Comparison of ENCODE assay signal across 8 mouse cellular contexts in the genomic region with DNA sequence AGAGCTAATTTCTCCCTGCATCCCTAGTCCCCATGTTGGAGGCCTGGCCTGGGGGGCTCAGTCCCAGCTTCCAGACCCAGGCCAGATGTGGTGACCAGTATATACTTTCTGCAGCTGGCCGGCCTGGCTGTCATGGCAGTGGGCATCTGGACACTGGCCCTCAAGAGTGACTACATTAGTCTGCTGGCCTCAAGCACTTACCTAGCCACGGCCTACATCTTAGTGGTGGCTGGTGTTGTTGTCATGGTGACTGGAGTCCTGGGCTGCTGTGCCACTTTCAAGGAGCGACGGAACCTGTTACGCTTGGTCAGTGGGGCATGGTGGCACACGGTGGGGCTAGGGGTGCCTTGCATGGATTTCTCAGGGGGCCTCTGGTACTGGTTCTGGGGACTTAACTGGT. TPM values are rescaled to one million over a fixed set of nuclear protein-coding genes. Genes with fewer than 3 reads are reported as not detected.
A peak's percentile ranks its signal among the peaks of the same experiment; 100 is the strongest.
DNase-seq lines count a peak whose midpoint lies in the region; ATAC-seq and TF ChIP-seq lines count a peak whose summit lies in the region.

No protein-coding gene starts in this region.

- peak overlapping the region; percentile 1 for H3K4me3 ChIP-seq in lung, adult 2 months (replicated peaks; ENCODE audit: extremely low read depth, low read depth, low read length)
- H3K4me3 ChIP-seq in embryonic fibroblast, embryonic 13.5 days (ENCODE audit: insufficient read depth, low read length), result peak overlapping the region; percentile 98
- peak overlapping the region; percentile 59; the same call in 1 of the 2 replicates for H3K4me3 ChIP-seq in neural tube, embryonic 14.5 days (ENCODE audit: low read depth, low read length)

- peaks cover 13% of the 10 kb centered on the region for H3K27me3 ChIP-seq in neural tube, embryonic 14.5 days (ENCODE audit: control insufficient read depth, insufficient read depth, low read length)

- no peak for ATAC-seq in neural tube, embryonic 14.5 days (ENCODE audit: low read depth)

- TF ChIP-seq POLR2A in lung, adult 2 months (IDR thresholded peaks at IDR 0.05; ENCODE audit: borderline replicate concordance, extremely low read depth, low read depth, low read length), result 0 out of 2 replicates have a peak, but pooled peaks have one; percentile 16
- TF ChIP-seq POLR2A in embryonic fibroblast, embryonic 13.5 days (IDR thresholded peaks at IDR 0.05; ENCODE audit: low read depth, low read length), result no peak

- peaks cover 30% of the 10 kb centered on the region for H3K4me1 ChIP-seq in lung, adult 2 months (ENCODE audit: control insufficient read depth, insufficient read depth, low read length)
- H3K4me1 ChIP-seq in embryonic fibroblast, embryonic 13.5 days (ENCODE audit: control insufficient read depth, insufficient read depth, low read length), result peaks cover 12% of the 10 kb centered on the region; the same call in 1 of the 2 replicates
- peaks cover 30% of the 10 kb centered on the region for H3K4me1 ChIP-seq in neural tube, embryonic 14.5 days (ENCODE audit: control insufficient read depth, insufficient read depth, low read length)

- peak overlapping the region; percentile 93 for H3K27ac ChIP-seq in embryonic fibroblast, embryonic 13.5 days (ENCODE audit: insufficient read depth, low read length)
- peak overlapping the region; percentile 69; the same call in 1 of the 2 replicates for H3K27ac ChIP-seq in neural tube, embryonic 14.5 days (ENCODE audit: low read depth, low read length)

- 74% methylated on average over 6 of the region's 6 CpGs for WGBS in lung, adult 2 months
- WGBS in neural tube, embryonic 14.5 days, result 68% methylated on average over 6 of the region's 6 CpGs

- peak overlapping the region; percentile 60 for H3K4me2 ChIP-seq in neural tube, embryonic 14.5 days (ENCODE audit: low read depth, low read length)

- no peak for TF ChIP-seq CTCF in lung, adult 2 months (IDR thresholded peaks at IDR 0.05; ENCODE audit: insufficient read depth, low read length)
- no peak for TF ChIP-seq CTCF in embryonic fibroblast, embryonic 13.5 days (IDR thresholded peaks at IDR 0.05; ENCODE audit: borderline replicate concordance, insufficient read depth, low read length)

- no peaks in the 10 kb centered on the region for H3K9me3 ChIP-seq in neural tube, embryonic 14.5 days (ENCODE audit: control insufficient read depth, low read length)

- H3K9ac ChIP-seq in neural tube, embryonic 14.5 days (replicated peaks; ENCODE audit: low read depth, low read length), result peak overlapping the region; percentile 37

- no peak for DNase-seq in lung, adult 2 months
- no peak for DNase-seq in lung, postnatal 10 days
- DNase-seq in kidney, postnatal 10 days, result peak; percentile 31
- no peak for DNase-seq in right cerebral cortex, postnatal 25 days
- no peak for DNase-seq in c-Kit-positive CD71-positive TER-119-positive erythroid progenitor cells, embryonic 14.5 days (ENCODE audit: low spot score)
- DNase-seq in spleen, adult 18-20 months, result no peak

- peaks cover 17% of the 10 kb centered on the region for H3K36me3 ChIP-seq in neural tube, embryonic 14.5 days (ENCODE audit: control insufficient read depth, insufficient read depth, low read length)

RNA-seq across cellular contexts. Expression of a gene that starts 2.2 kb away (rescaled TPM):
- 537 and 555 TPM in 2 replicates for polyA plus RNA-seq in lung, adult 2 months (2012; rRNA removed)
- polyA plus RNA-seq in embryonic fibroblast, embryonic 13.5 days (2011; ENCODE audit: insufficient read length, low read depth, missing spikeins), result 58.4 and 94.0 TPM in 2 replicates
- polyA plus RNA-seq in neural tube, embryonic 14.5 days (2014; fragmentation: Nextera tagmentation; extraction: Ambion mirVana), result 43.3 and 49.6 TPM in 2 replicates

RNA-seq across cellular contexts. Expression of a gene that starts 5.6 kb away (rescaled TPM):
- polyA plus RNA-seq in lung, adult 2 months (2012; rRNA removed), result 29.0 and 30.9 TPM in 2 replicates
- polyA plus RNA-seq in embryonic fibroblast, embryonic 13.5 days (2011; ENCODE audit: insufficient read length, low read depth, missing spikeins), result 13.1 and 24.1 TPM in 2 replicates
- polyA plus RNA-seq in neural tube, embryonic 14.5 days (2014; fragmentation: Nextera tagmentation; extraction: Ambion mirVana), result 74.0 and 87.3 TPM in 2 replicates

RNA-seq across cellular contexts. Expression of a gene that starts 5.7 kb away (rescaled TPM):
- 91.1 and 150 TPM in 2 replicates for polyA plus RNA-seq in lung, adult 2 months (2012; rRNA removed)
- 184 and 207 TPM in 2 replicates for polyA plus RNA-seq in embryonic fibroblast, embryonic 13.5 days (2011; ENCODE audit: insufficient read length, low read depth, missing spikeins)
- 55.7 and 63.3 TPM in 2 replicates for polyA plus RNA-seq in neural tube, embryonic 14.5 days (2014; fragmentation: Nextera tagmentation; extraction: Ambion mirVana)

RNA-seq across cellular contexts. Expression of a gene that starts 8.5 kb away (rescaled TPM):
- polyA plus RNA-seq in lung, adult 2 months (2012; rRNA removed), result 177 and 239 TPM in 2 replicates
- 1.3 and 2.7 TPM in 2 replicates for polyA plus RNA-seq in embryonic fibroblast, embryonic 13.5 days (2011; ENCODE audit: insufficient read length, low read depth, missing spikeins)
- 3.6 and 6.6 TPM in 2 replicates for polyA plus RNA-seq in neural tube, embryonic 14.5 days (2014; fragmentation: Nextera tagmentation; extraction: Ambion mirVana)

RNA-seq across cellular contexts. Expression of a gene that starts 14.4 kb away (rescaled TPM):
- polyA plus RNA-seq in lung, adult 2 months (2012; rRNA removed), result 289 and 356 TPM in 2 replicates
- 18.9 and 26.7 TPM in 2 replicates for polyA plus RNA-seq in embryonic fibroblast, embryonic 13.5 days (2011; ENCODE audit: insufficient read length, low read depth, missing spikeins)
- polyA plus RNA-seq in neural tube, embryonic 14.5 days (2014; fragmentation: Nextera tagmentation; extraction: Ambion mirVana), result 14.0 and 14.7 TPM in 2 replicates

Comparison
In these comparisons a context has a peak if more than half of its experiments do, and no peak if none do; other contexts are left out.
1. H3K4me3 ChIP-seq: peak in every context shown above with its lines; median percentile 98 in embryonic fibroblast, embryonic 13.5 days; 59 in neural tube, embryonic 14.5 days; 1 in lung, adult 2 months.